Mouse (Mus musculus): ENCODE measurements around the gene Mrpl23. TPM values are rescaled to one million over a fixed set of nuclear protein-coding genes. Genes with fewer than 3 reads are reported as not detected.

The Mrpl23 gene
- polyA plus RNA-seq, 1 experiment = 8.1 TPM

- Histone ChIP-seq H3K36me3 (ENCODE audit: control insufficient read depth, insufficient read depth, low read length) (no peaks in the 10 kb centered on the region), H3K4me3 (ENCODE audit: extremely low read depth, insufficient read depth, insufficient read length) (no peak overlapping the region), H3K4me1 (ENCODE audit: control insufficient read depth, insufficient read depth, insufficient read length) (no peaks in the 10 kb centered on the region), H3K27ac (ENCODE audit: insufficient read depth, low read length) (no peak overlapping the region), H3K27me3 (ENCODE audit: control insufficient read depth, insufficient read depth, low read length) (no peaks in the 10 kb centered on the region)
- no peak for DNase-seq (ENCODE audit: low read depth in 1 of 2, low spot score in 2 of 2)
- WGBS = 80% methylated on average over 8 of the region's 8 CpGs
- no peak for TF ChIP-seq POLR2A (IDR thresholded peaks at IDR 0.05; ENCODE audit: low read depth, low read length)
- TF ChIP-seq CTCF (IDR thresholded peaks at IDR 0.05; ENCODE audit: extremely low read depth, insufficient read depth, insufficient read length, insufficient replicate concordance) = no peak
These were observed 23.0 kb downstream of the Mrpl23 start for GRCm38 (mm10) chr7:142555366-142556088.

- WGBS = 95% methylated on average over 2 of the region's 2 CpGs
These were observed 23.6 kb downstream of the Mrpl23 start for GRCm38 (mm10) chr7:142556089-142556476.

GRCm38 (mm10) chr7:142557696-142558095 lies 25.2 kb downstream of the Mrpl23 start:
- DNase-seq (ENCODE audit: low read depth in 1 of 2, low spot score in 2 of 2) = no peak
- no peak overlapping the region for H3K27ac ChIP-seq (ENCODE audit: insufficient read depth, low read length)
- 96% methylated on average over 6 of the region's 6 CpGs for WGBS
- H3K4me1 ChIP-seq (ENCODE audit: control insufficient read depth, insufficient read depth, insufficient read length) = no peaks in the 10 kb centered on the region
- TF ChIP-seq POLR2A (IDR thresholded peaks at IDR 0.05; ENCODE audit: low read depth, low read length) (no peak), CTCF (IDR thresholded peaks at IDR 0.05; ENCODE audit: extremely low read depth, insufficient read depth, insufficient read length, insufficient replicate concordance) (no peak)
- no peaks in the 10 kb centered on the region for H3K36me3 ChIP-seq (ENCODE audit: control insufficient read depth, insufficient read depth, low read length)
- no peak overlapping the region for H3K4me3 ChIP-seq (ENCODE audit: extremely low read depth, insufficient read depth, insufficient read length)
- no peaks in the 10 kb centered on the region for H3K27me3 ChIP-seq (ENCODE audit: control insufficient read depth, insufficient read depth, low read length)

More at GRCm38 (mm10) chr7:142556089-142556476, 23.6 kb downstream of the Mrpl23 start:
- no peak overlapping the region for H3K4me3 ChIP-seq (ENCODE audit: extremely low read depth, insufficient read depth, insufficient read length)
- H3K27ac ChIP-seq (ENCODE audit: insufficient read depth, low read length) = no peak overlapping the region
- H3K4me1 ChIP-seq (ENCODE audit: control insufficient read depth, insufficient read depth, insufficient read length) = no peaks in the 10 kb centered on the region
- no peaks in the 10 kb centered on the region for H3K27me3 ChIP-seq (ENCODE audit: control insufficient read depth, insufficient read depth, low read length)
- TF ChIP-seq CTCF (IDR thresholded peaks at IDR 0.05; ENCODE audit: extremely low read depth, insufficient read depth, insufficient read length, insufficient replicate concordance) = no peak
- no peaks in the 10 kb centered on the region for H3K36me3 ChIP-seq (ENCODE audit: control insufficient read depth, insufficient read depth, low read length)
- DNase-seq (ENCODE audit: low read depth in 1 of 2, low spot score in 2 of 2) = no peak

DNA sequence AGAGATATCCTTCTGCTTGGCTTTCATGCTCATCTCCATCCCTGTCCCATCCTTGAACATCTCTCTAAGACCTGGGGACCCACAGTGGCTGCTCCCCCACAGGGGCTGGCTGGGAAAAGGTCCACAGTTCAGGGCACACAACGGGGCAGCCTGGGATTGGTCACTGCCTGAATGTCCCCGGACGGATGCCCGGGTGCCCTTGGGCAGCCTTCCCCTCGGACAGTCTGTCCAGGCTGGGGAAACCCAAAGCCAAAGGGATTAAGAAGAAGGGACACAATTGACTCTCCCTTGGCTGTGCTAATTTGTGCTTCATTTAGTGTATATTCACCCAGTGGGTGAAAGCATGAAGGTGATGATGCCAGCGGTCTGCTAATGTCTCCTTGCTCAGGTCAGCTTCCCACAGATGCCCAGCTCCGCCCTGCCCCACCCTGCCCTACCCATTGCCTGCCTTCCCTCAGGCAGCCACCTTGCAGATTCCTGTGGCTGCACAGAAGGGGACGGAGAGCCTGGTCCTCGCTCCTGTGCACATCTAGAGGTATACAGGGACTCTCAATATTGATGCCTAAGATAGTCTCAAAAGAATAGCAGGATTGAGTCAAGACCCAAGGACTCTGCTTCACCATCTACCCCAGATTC lies 26.1 kb downstream of the Mrpl23 start:
- H3K4me1 ChIP-seq (ENCODE audit: control insufficient read depth, insufficient read depth, insufficient read length) = no peaks in the 10 kb centered on the region

GRCm38 (mm10) chr7:142559651-142560175 lies 27.2 kb downstream of the Mrpl23 start:
- Histone ChIP-seq H3K4me3 (ENCODE audit: extremely low read depth, insufficient read depth, insufficient read length) (no peak overlapping the region), H3K36me3 (ENCODE audit: control insufficient read depth, insufficient read depth, low read length) (no peaks in the 10 kb centered on the region), H3K4me1 (ENCODE audit: control insufficient read depth, insufficient read depth, insufficient read length) (no peaks in the 10 kb centered on the region), H3K27ac (ENCODE audit: insufficient read depth, low read length) (no peak overlapping the region), H3K27me3 (ENCODE audit: control insufficient read depth, insufficient read depth, low read length) (no peaks in the 10 kb centered on the region)
- TF ChIP-seq CTCF (IDR thresholded peaks at IDR 0.05; ENCODE audit: extremely low read depth, insufficient read depth, insufficient read length, insufficient replicate concordance) = no peak
- no peak for TF ChIP-seq POLR2A (IDR thresholded peaks at IDR 0.05; ENCODE audit: low read depth, low read length)
- DNase-seq (ENCODE audit: low read depth in 1 of 2, low spot score in 2 of 2) = no peak
- 92% methylated on average over 5 of the region's 5 CpGs for WGBS

More for the DNA sequence above, 26.1 kb downstream of the Mrpl23 start:
- DNase-seq (ENCODE audit: low read depth in 1 of 2, low spot score in 2 of 2) = no peak
- no peaks in the 10 kb centered on the region for H3K36me3 ChIP-seq (ENCODE audit: control insufficient read depth, insufficient read depth, low read length)
- WGBS = 92% methylated on average over 9 of the region's 9 CpGs
- H3K27me3 ChIP-seq (ENCODE audit: control insufficient read depth, insufficient read depth, low read length) = no peaks in the 10 kb centered on the region
- TF ChIP-seq POLR2A (IDR thresholded peaks at IDR 0.05; ENCODE audit: low read depth, low read length) = no peak
- TF ChIP-seq CTCF (IDR thresholded peaks at IDR 0.05; ENCODE audit: extremely low read depth, insufficient read depth, insufficient read length, insufficient replicate concordance) = no peak
- no peak overlapping the region for H3K27ac ChIP-seq (ENCODE audit: insufficient read depth, low read length)
- H3K4me3 ChIP-seq (ENCODE audit: extremely low read depth, insufficient read depth, insufficient read length) = no peak overlapping the region

DNA sequence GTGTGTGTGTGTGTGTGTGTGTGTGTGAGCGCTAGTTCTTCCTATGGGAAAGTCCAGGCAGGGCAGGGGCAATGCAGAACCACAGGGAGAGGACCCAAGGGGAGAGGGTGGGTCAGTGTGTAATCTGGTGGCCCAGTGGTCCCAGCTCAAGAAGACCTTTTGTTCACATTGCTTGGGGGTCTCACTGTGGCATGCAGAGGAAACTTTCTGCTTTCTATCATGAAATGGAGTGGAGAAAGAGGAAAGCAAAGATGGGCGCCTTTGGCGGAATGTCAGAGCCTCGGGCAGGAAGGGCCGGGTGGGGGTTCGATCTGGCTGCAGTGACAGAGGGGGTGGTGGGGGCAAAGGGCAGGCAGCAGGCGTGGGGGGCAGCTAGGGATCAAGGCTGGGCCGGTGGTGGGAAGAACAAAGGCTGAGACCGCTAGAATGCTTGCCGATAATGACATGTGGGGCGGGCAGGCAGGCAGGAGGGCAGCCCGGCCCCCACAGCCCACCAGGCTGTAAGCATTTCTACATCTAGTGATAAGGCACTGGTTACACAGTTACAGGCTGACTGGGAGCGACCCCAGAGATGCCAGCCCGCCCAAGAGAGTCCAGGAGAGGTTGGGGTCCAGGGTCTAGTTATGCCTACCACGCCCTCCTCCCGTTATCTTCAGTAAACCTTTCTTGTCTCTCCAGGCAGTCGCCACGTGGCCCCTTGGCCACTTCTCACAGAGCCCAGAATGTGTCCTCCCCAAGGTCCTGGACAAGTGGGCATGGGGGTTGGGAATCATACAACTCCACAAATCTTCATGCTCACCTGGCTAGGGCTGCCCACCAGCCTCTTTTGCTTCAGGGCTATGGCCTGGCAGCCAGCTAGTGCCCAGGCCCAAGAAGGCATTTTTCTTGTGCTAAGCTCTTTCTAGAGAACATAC lies 28.7 kb downstream of the Mrpl23 start:
- TF ChIP-seq POLR2A (IDR thresholded peaks at IDR 0.05; ENCODE audit: low read depth, low read length) = no peak
- TF ChIP-seq CTCF (IDR thresholded peaks at IDR 0.05; ENCODE audit: extremely low read depth, insufficient read depth, insufficient read length, insufficient replicate concordance) = no peak
- no peaks in the 10 kb centered on the region for H3K27me3 ChIP-seq (ENCODE audit: control insufficient read depth, insufficient read depth, low read length)
- no peak for DNase-seq (ENCODE audit: low read depth in 1 of 2, low spot score in 2 of 2)
- H3K27ac ChIP-seq (ENCODE audit: insufficient read depth, low read length) = no peak overlapping the region
- H3K4me1 ChIP-seq (ENCODE audit: control insufficient read depth, insufficient read depth, insufficient read length) = no peaks in the 10 kb centered on the region
- no peaks in the 10 kb centered on the region for H3K36me3 ChIP-seq (ENCODE audit: control insufficient read depth, insufficient read depth, low read length)
- WGBS = 80% methylated on average over 18 of the region's 18 CpGs
- H3K4me3 ChIP-seq (ENCODE audit: extremely low read depth, insufficient read depth, insufficient read length) = no peak overlapping the region

All from spleen, adult 2 months (tissue).